Mouse (Mus musculus): ENCODE measurements around the gene Efna2.

- TF ChIP-seq CTCF (IDR thresholded peaks at IDR 0.05; ENCODE audit: low read depth) = no peak
- no peak for TF ChIP-seq EP300 (optimal IDR thresholded peaks at IDR 0.05)
Observed at GRCm38 (mm10) chr10:80152873-80153260, 26.4 kb upstream of the Efna2 start.

All from stomach, postnatal 0 days (tissue).